Mouse (Mus musculus) liver, adult 2 months (tissue): Measurements from ENCODE around the gene Enpp1. TPM values are rescaled to one million over a fixed set of nuclear protein-coding genes. Genes with fewer than 3 reads are reported as not detected.

ENCODE experiments used
- DNase-seq: peaks from one replicate; pipeline ENCODE4 v3.0.0-alpha.2; 2011; ENCODE audit warnings: low read depth, low spot score; ENCODE audit errors: extremely low read depth
- H3K27ac ChIP-seq: fragments of 200-500 bp; replicated peaks from 2 replicates; pipeline ENCODE4 v1.5.1; 2012; ENCODE audit warnings: low read depth, mild to moderate bottlenecking, control low read depth, inconsistent platforms, low read length; ENCODE audit not compliant: insufficient read depth
- H3K27me3 ChIP-seq: fragments of 200-500 bp; 2 replicates; pipeline ENCODE4 v1.6.1; 2012; ENCODE audit warnings: mild to moderate bottlenecking, moderate library complexity, low read length, inconsistent platforms; ENCODE audit not compliant: control insufficient read depth, insufficient read depth
- H3K36me3 ChIP-seq: fragments of 200-500 bp; 2 replicates; pipeline ENCODE4 v1.6.1; 2012; ENCODE audit warnings: low read length, inconsistent platforms; ENCODE audit not compliant: control insufficient read depth, insufficient read depth
- H3K4me1 ChIP-seq: fragments of 200-500 bp; 2 replicates; pipeline ENCODE4 v1.6.1; 2011; ENCODE audit warnings: low read length; ENCODE audit not compliant: control insufficient read depth, insufficient read depth
- H3K4me3 ChIP-seq: fragments of 200-500 bp; 2 replicates; pipeline ENCODE4 v1.5.1; 2011; ENCODE audit warnings: low read depth, mild to moderate bottlenecking, control low read depth, low read length, moderate library complexity; ENCODE audit not compliant: insufficient read depth
- H3K79me2 ChIP-seq: fragments of 200-500 bp; 2 replicates; pipeline ENCODE4 v1.6.1; 2012; ENCODE audit warnings: inconsistent platforms, mild to moderate bottlenecking, low read length, moderate library complexity; ENCODE audit not compliant: control insufficient read depth, insufficient read depth
- H3K9ac ChIP-seq: fragments of 200-500 bp; 2 replicates; pipeline ENCODE4 v1.6.1; 2012; ENCODE audit warnings: low read depth, mild to moderate bottlenecking, control low read depth, inconsistent platforms, low read length
- CTCF ChIP-seq: fragments of 200-500 bp; IDR thresholded peaks from 2 replicates; pipeline ENCODE4 v1.5.1; 2011; ENCODE audit warnings: low read depth, low read length, control low read depth
- POLR2A ChIP-seq: fragments of 200-500 bp; IDR thresholded peaks from 2 replicates; pipeline ENCODE4 v1.6.1; 2011; ENCODE audit warnings: low read length, control low read depth; ENCODE audit not compliant: insufficient read depth; ENCODE audit errors: extremely low read depth
- WGBS: fragments of 180-500 bp; shearing (Covaris S2); methylation state at CpG from one replicate; pipeline ENCODE4 v1.1.7; 2018; 5-methylcytosine and 5-hydroxymethylcytosine counted together
- polyA plus RNA-seq: library from polyadenylated mRNA; depleted of rRNA; stranded (reverse); fragments of >200 nt; gene quantifications from 2 replicates; pipeline ENCODE4 v1.2.3, GENCODE M21; 2012
- total RNA-seq: library from RNA; depleted of rRNA; stranded (reverse); fragments of >200 nt; gene quantifications from 2 replicates; pipeline ENCODE4 v1.2.3, GENCODE M21; 2014

Gene Enpp1
- total and polyA plus RNA-seq, 2 experiments, result 5.2 to 16.2 TPM

- Histone ChIP-seq H3K79me2 (no peaks in the 10 kb centered on the region), H3K4me3 (no peak overlapping the region), H3K27ac (no peak overlapping the region), H3K9ac (no peak overlapping the region), H3K4me1 (peaks cover 4% of the 10 kb centered on the region), H3K36me3 (peaks cover 6% of the 10 kb centered on the region; the same call in 1 of the 2 replicates), H3K27me3 (no peaks in the 10 kb centered on the region)
- WGBS, result 89% methylated on average over 11 of the region's 11 CpGs
- TF ChIP-seq CTCF (no peak), POLR2A (no peak)
- DNase-seq, result no peak
Observed at GRCm38 (mm10) chr10:24642796-24643580, 69.0 kb downstream of the Enpp1 start.

- Histone ChIP-seq H3K9ac (no peak overlapping the region), H3K27me3 (no peaks in the 10 kb centered on the region), H3K79me2 (no peaks in the 10 kb centered on the region), H3K4me1 (peaks cover 6% of the 10 kb centered on the region), H3K4me3 (no peak overlapping the region), H3K36me3 (peaks cover 1% of the 10 kb centered on the region; the same call in 1 of the 2 replicates), H3K27ac (no peak overlapping the region)
- peak; percentile 40 for DNase-seq
- TF ChIP-seq CTCF (no peak), POLR2A (no peak)
- 78% methylated on average over 14 of the region's 14 CpGs for WGBS
Observed at GRCm38 (mm10) chr10:24641416-24642140, 70.4 kb downstream of the Enpp1 start.

GRCm38 (mm10) chr10:24640186-24640875 lies 71.6 kb downstream of the Enpp1 start:
- H3K27ac ChIP-seq, result no peak overlapping the region
- TF ChIP-seq CTCF, result no peak
- no peak for TF ChIP-seq POLR2A
- no peaks in the 10 kb centered on the region for H3K79me2 ChIP-seq
- peaks cover 6% of the 10 kb centered on the region for H3K4me1 ChIP-seq
- DNase-seq, result no peak
- no peak overlapping the region for H3K4me3 ChIP-seq
- 80% methylated on average over 6 of the region's 6 CpGs for WGBS
- H3K9ac ChIP-seq, result no peak overlapping the region
- peaks cover 1% of the 10 kb centered on the region; the same call in 1 of the 2 replicates for H3K36me3 ChIP-seq
- no peaks in the 10 kb centered on the region for H3K27me3 ChIP-seq

GRCm38 (mm10) chr10:24639596-24639995 lies 72.4 kb downstream of the Enpp1 start:
- Histone ChIP-seq H3K27ac (no peak overlapping the region), H3K4me3 (no peak overlapping the region), H3K79me2 (no peaks in the 10 kb centered on the region), H3K27me3 (no peaks in the 10 kb centered on the region), H3K9ac (no peak overlapping the region), H3K36me3 (peaks cover 1% of the 10 kb centered on the region; the same call in 1 of the 2 replicates), H3K4me1 (peaks cover 6% of the 10 kb centered on the region)
- WGBS, result 86% methylated on average over 7 of the region's 7 CpGs
- no peak for TF ChIP-seq POLR2A
- no peak for TF ChIP-seq CTCF
- DNase-seq, result no peak

GRCm38 (mm10) chr10:24638306-24639070 lies 73.5 kb downstream of the Enpp1 start:
- TF ChIP-seq POLR2A (no peak), CTCF (no peak)
- H3K79me2 ChIP-seq, result no peaks in the 10 kb centered on the region
- H3K4me1 ChIP-seq, result peaks cover 6% of the 10 kb centered on the region
- H3K36me3 ChIP-seq, result peaks cover 1% of the 10 kb centered on the region; the same call in 1 of the 2 replicates
- DNase-seq, result peak; percentile 84
- H3K4me3 ChIP-seq, result no peak overlapping the region
- H3K27me3 ChIP-seq, result no peaks in the 10 kb centered on the region
- H3K27ac ChIP-seq, result no peak overlapping the region
- no peak overlapping the region for H3K9ac ChIP-seq
- WGBS, result 13% methylated on average over 10 of the region's 10 CpGs
